Mouse (Mus musculus) midbrain, embryonic 14.5 days (tissue): ENCODE results near the gene Gm21958. TPM values are rescaled to one million over a fixed set of nuclear protein-coding genes. Genes with fewer than 3 reads are reported as not detected.

ENCODE experiments used
- ATAC-seq: fragments of 200-750 bp; cut with Nextera tagmentation; 2 replicates; pipeline ENCODE4 v1.8.0; 2017; ENCODE audit warnings: moderate number of reproducible peaks, moderate library complexity; ENCODE audit not compliant: low FRiP score, low TSS enrichment
- DNase-seq: peaks from one replicate; pipeline ENCODE4 v3.0.0-alpha.2; 2015
- H3K27ac ChIP-seq: fragments of 300-500 bp; sonication (generic); replicated peaks from 2 replicates; pipeline ENCODE4 v1.5.1; 2014; ENCODE audit warnings: mild to moderate bottlenecking, low read depth, low read length, moderate library complexity
- H3K27me3 ChIP-seq: fragments of 300-500 bp; sonication (generic); 2 replicates; pipeline ENCODE4 v1.6.1; 2014; ENCODE audit warnings: low read length, control low read depth, mixed read lengths; ENCODE audit not compliant: control insufficient read depth, insufficient read depth
- H3K36me3 ChIP-seq: fragments of 300-500 bp; sonication (generic); 2 replicates; pipeline ENCODE4 v1.6.1; 2014; ENCODE audit warnings: low read length, control low read depth; ENCODE audit not compliant: control insufficient read depth, insufficient read depth
- H3K4me1 ChIP-seq: fragments of 300-500 bp; sonication (generic); 2 replicates; pipeline ENCODE4 v1.6.1; 2014; ENCODE audit warnings: mild to moderate bottlenecking, antibody characterized with exemption, low read length, control low read depth; ENCODE audit not compliant: control insufficient read depth, insufficient read depth
- H3K4me2 ChIP-seq: fragments of 300-500 bp; sonication (generic); 2 replicates; pipeline ENCODE4 v1.6.1; 2014; ENCODE audit warnings: mild to moderate bottlenecking, low read length, moderate library complexity
- H3K4me3 ChIP-seq: fragments of 300-500 bp; sonication (generic); replicated peaks from 2 replicates; pipeline ENCODE4 v1.5.1; 2014; ENCODE audit warnings: low read depth, low read length
- H3K9ac ChIP-seq: fragments of 300-500 bp; sonication (generic); replicated peaks from 2 replicates; pipeline ENCODE4 v1.6.1; 2014; ENCODE audit warnings: mild to moderate bottlenecking, low read length, moderate library complexity
- H3K9me3 ChIP-seq: fragments of 300-500 bp; sonication (generic); 2 replicates; pipeline ENCODE4 v1.6.1; 2016; ENCODE audit warnings: low read length, control low read depth, mixed read lengths; ENCODE audit not compliant: control insufficient read depth
- WGBS: fragments of 180-500 bp; shearing (Covaris S2); extraction: QIAGEN DNeasy Blood & Tissue Kit; methylation state at CpG from one replicate; pipeline ENCODE4 v1.1.7; 2014; 5-methylcytosine and 5-hydroxymethylcytosine counted together
- polyA plus RNA-seq: library from polyadenylated mRNA; unstranded; fragments of >200 nt; fragmentation: Nextera tagmentation; extraction: Ambion mirVana; gene quantifications from 2 replicates; pipeline ENCODE4 v1.2.1, GENCODE M21; 2014

Gm21958 gene
- 0.73 and 1.1 TPM in 2 replicates for polyA plus RNA-seq

DNA sequence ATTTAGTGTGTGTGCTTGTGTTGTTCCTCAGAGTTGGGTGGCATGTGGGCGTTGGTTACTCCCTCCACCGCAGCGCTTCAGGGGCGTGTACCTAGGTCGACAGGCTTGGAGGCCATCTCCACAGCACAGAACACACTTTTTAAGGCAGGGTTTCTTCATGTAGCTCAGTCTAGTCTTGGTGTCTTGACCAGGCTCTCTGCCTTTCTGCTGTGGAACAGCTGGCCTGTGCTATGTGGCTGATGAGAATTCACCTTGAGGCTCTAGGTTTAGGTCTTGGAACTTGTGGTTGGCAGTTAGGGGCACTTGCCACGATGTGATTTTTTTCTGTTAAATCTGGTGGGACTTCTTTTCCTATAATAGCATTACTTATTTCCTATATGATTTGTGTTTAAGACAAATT lies at the start of gene Gm21958:
Gene Gm21958 (minus strand): TSS at position 101 of the 400 bp plus-strand sequence.
- Histone ChIP-seq H3K9me3 (no peaks in the 10 kb centered on the region), H3K36me3 (peaks cover 87% of the 10 kb centered on the region)

DNA sequence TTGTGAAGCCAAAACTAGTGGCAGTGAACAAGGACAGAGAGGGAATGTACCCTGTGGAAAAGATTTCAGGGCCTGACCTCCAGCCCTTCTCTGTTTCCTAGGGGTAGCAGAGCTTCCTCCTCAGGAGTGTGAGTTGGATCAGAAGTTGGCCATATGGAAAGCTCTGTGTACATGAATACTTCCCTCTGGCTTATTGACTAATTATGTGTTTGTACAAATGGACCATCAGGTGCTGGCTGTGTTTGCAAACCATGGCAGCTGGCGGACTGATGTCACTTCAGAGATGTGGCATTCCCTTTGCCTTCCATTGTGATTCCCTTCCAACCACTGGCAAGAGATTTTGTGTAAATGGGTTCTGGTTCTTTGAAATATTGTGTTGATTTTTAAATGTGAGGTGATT lies 47.1 kb upstream of the Gm21958 start:
- Histone ChIP-seq H3K4me1 (no peaks in the 10 kb centered on the region), H3K9ac (no peak overlapping the region), H3K4me3 (no peak overlapping the region), H3K27ac (no peak overlapping the region), H3K36me3 (no peaks in the 10 kb centered on the region), H3K9me3 (no peaks in the 10 kb centered on the region), H3K27me3 (peaks cover 5% of the 10 kb centered on the region; the same call in 1 of the 2 replicates), H3K4me2 (no peak overlapping the region)
- DNase-seq (no peak), ATAC-seq (no peak)
- 84% methylated on average over 1 of the region's 1 CpGs for WGBS

More for the DNA sequence above, at the start of gene Gm21958:
- no peak within 1 kb of the TSS for H3K4me3 ChIP-seq
- no peak for DNase-seq
- H3K4me2 ChIP-seq: no peak within 1 kb of the TSS
- no peaks in the 10 kb centered on the region for H3K27me3 ChIP-seq
- WGBS: 96% methylated on average over 6 of the region's 6 CpGs
- no peak within 1 kb of the TSS for H3K27ac ChIP-seq
- no peak within 1 kb of the TSS for H3K9ac ChIP-seq
- H3K4me1 ChIP-seq: no peaks in the 10 kb centered on the region
- no peak for ATAC-seq

DNA sequence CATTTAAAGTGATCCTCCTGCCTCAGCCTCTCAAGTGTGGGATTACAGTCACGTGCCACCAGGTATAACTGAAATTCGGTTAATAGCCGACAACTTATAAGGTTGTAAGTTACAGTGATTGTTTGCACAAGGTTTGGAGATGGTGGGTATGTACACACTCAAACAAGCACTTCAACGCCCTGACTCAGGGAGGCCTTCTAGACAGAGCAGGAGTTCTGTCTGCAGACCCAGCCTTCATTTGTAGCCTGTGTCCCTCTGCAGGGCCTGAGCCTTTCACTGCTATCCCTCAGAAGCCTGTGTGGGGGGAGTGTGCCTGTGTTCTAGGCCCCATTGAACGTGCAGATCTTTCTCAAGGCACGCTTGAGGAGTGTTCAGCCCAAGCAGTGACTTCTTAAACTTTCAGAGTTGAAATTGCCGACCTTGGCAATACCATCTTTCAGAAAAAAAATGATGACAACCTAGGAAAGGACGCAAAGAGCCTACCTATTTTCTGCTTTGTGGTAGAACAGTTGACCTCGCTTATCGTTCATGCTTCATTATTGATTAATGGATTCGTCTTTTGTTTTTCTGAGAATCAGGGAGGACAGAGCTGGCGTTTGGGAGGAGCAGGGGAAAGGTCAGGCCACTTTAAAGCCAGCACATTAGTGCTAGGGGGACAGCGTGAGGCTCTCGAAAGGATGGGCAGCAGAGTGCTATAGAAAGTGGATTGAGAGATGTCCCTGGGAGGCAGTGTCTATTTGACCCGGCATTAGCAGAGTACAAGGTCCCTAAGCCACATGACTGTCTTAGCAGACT lies 46.4 kb upstream of the Gm21958 start:
- H3K36me3 ChIP-seq: no peaks in the 10 kb centered on the region
- no peak overlapping the region for H3K27ac ChIP-seq
- whole genome bisulfite sequencing: 52% methylated on average over 15 of the region's 15 CpGs
- H3K4me3 ChIP-seq: no peak overlapping the region
- DNase-seq (no peak), ATAC-seq (no peak)
- H3K4me2 ChIP-seq: no peak overlapping the region
- H3K9me3 ChIP-seq: no peaks in the 10 kb centered on the region
- H3K9ac ChIP-seq: no peak overlapping the region
- H3K4me1 ChIP-seq: peaks cover 7% of the 10 kb centered on the region; the same call in 1 of the 2 replicates
- peaks cover 5% of the 10 kb centered on the region; the same call in 1 of the 2 replicates for H3K27me3 ChIP-seq

DNA sequence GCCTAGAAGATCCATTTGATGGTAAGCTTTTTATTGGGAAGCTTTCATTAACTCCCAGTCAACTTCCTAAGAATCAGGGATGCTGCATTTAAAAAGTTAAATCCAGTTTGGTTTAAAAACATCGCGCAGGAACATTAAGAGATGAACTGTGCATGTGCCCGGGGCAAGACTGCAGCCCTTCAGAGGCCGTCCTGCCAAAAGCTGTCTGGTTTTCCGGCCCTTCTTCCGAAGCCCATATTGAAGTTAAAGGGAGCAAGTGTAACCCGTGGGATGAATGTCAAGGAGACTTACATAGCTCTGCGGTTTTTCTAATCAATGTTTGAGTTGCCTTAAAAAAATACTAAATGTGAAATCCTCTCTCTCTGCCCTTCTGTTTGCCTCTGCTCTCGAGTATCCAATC lies 45.1 kb upstream of the Gm21958 start:
- no peaks in the 10 kb centered on the region for H3K36me3 ChIP-seq
- no peaks in the 10 kb centered on the region for H3K9me3 ChIP-seq
- no peak overlapping the region for H3K27ac ChIP-seq
- H3K9ac ChIP-seq: no peak overlapping the region
- ATAC-seq (no peak), DNase-seq (no peak)
- no peak overlapping the region for H3K4me2 ChIP-seq
- WGBS: 81% methylated on average over 9 of the region's 9 CpGs
- H3K4me3 ChIP-seq: no peak overlapping the region
- H3K4me1 ChIP-seq: peaks cover 13% of the 10 kb centered on the region; the same call in 1 of the 2 replicates
- peaks cover 8% of the 10 kb centered on the region; the same call in 1 of the 2 replicates for H3K27me3 ChIP-seq

DNA sequence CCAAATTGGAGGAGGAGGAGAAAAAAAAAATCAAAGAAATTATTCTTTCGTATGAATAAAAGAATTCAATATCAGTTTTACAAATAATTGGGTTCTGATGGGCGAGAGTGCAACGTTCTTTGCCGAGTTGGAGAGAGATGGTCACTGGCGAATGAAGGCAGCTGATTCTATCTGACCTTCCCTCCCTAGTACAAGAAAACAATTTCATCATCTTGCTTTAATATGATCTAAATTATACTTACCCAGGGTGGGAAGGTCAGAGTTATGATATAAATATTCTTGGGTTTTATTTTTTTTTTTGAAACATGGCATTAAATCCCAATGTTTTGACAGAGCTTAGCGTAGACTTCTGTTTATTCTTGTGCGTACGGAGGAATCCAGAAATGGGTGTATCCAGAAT lies 43.3 kb upstream of the Gm21958 start:
- H3K4me3 ChIP-seq: no peak overlapping the region
- WGBS: 82% methylated on average over 8 of the region's 8 CpGs
- no peaks in the 10 kb centered on the region for H3K9me3 ChIP-seq
- H3K9ac ChIP-seq: no peak overlapping the region
- H3K27ac ChIP-seq: no peak overlapping the region
- H3K27me3 ChIP-seq: peaks cover 8% of the 10 kb centered on the region; the same call in 1 of the 2 replicates
- no peaks in the 10 kb centered on the region for H3K36me3 ChIP-seq
- no peak overlapping the region for H3K4me2 ChIP-seq
- no peak for DNase-seq
- ATAC-seq: no peak
- H3K4me1 ChIP-seq: peaks cover 13% of the 10 kb centered on the region; the same call in 1 of the 2 replicates

DNA sequence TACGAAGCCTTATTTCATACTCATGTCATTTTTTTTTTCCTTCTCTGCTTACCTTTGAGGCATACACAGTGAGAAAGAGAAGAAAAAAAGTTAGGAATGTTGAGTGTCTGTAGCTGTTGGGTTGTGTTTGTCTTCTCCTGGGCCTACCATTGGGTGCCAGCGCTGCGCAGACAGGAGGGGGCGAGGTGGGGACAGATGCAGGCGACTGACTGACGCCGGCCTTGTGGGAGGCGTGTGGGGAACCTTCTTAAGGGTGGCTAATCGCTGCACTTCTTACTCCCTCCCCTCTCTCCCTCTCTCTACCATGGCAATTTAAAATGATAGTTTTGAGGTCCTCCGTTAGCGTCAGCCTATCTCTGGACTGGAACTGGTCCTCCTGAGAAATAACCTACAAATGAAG lies 41.9 kb upstream of the Gm21958 start:
- Histone ChIP-seq H3K36me3 (peaks cover 5% of the 10 kb centered on the region), H3K4me3 (peak overlapping the region; percentile 57), H3K27me3 (peaks cover 8% of the 10 kb centered on the region; the same call in 1 of the 2 replicates), H3K27ac (no peak overlapping the region), H3K4me2 (peak overlapping the region; percentile 100), H3K9ac (peak overlapping the region; percentile 67; the same call in 1 of the 2 replicates), H3K4me1 (peaks cover 13% of the 10 kb centered on the region; the same call in 1 of the 2 replicates), H3K9me3 (no peaks in the 10 kb centered on the region)
- 1% methylated on average over 11 of the region's 11 CpGs for WGBS
- DNase-seq (peak; percentile 24), ATAC-seq (no peak)

DNA sequence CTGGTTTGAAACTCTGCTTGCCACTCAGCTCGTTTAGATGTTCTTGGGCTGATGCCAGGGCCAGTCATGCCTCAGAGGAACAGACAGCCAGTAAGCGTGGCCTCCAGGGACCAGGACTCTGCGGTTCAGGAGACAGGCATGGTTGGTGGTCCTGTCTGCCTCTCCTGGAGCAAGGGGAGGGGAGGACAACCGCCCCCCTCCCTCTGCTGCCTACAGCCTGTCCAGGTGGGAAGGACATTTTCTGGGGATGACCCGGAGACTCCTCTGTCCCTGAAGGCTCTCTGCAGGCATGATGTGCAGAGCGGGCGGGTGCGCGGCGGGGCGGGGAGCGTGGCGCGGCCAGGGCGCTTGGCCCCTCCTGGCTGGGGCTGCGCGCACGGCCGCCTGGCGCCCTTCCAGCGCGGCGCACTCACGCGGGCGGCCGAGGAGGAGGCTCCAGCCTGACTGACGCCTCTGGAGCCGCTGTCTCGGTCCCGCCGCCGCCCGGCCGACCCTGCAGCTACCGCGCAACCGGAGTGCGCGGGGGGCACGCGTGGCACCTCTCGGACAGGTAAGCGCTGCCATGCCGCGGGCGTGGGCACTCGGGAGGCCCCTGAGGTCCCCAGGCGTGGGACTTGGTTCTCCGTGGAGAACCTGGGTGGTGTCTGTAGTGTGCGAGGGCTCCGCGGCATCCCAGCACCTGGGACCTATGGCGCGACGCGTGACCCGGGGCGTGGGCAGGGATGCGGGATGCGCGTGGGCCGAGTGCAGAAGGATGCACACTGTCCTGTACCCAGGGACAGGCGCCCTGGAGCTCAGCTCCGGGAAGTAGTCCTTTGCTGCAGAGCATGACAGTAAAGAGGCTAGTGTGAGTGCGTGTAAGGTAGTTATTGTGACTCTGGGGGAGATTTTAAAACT lies 41.2 kb upstream of the Gm21958 start, which contains the start of gene Smad9:
Gene Smad9 (plus strand): TSS at position 438 of the 897 bp plus-strand sequence.
- Histone ChIP-seq H3K9me3 (no peaks in the 10 kb centered on the region), H3K27me3 (peaks cover 8% of the 10 kb centered on the region; the same call in 1 of the 2 replicates), H3K4me3 (peak within 1 kb of the TSS; percentile 57), H3K4me2 (peak within 1 kb of the TSS; percentile 100), H3K36me3 (peaks cover 10% of the 10 kb centered on the region), H3K9ac (peak within 1 kb of the TSS; percentile 67), H3K27ac (no peak within 1 kb of the TSS; the same call in 1 of the 2 replicates), H3K4me1 (peaks cover 13% of the 10 kb centered on the region; the same call in 1 of the 2 replicates)
- ATAC-seq (peak; percentile 83), DNase-seq (peak; percentile 82)
- under 1% methylated on average over 65 of the region's 66 CpGs for WGBS

DNA sequence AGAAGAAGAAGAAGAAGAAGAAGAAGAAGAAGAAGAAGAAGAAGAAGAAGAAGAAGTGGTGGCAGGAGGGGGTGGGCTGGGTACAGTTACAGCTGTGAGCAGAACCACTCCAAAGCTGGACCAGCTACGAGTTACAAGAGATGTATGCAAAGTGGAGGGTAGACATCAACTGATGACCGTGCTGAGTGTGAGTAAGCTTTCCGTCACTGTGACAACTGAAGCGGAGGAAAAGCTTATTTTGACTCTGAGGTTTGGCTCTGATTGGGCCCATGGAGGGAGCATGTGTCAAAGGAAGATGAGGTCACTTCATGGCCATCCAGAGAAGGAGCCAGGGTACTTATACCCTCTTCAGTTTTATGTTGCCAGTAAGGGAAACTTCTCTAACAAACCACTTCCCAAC lies 39.3 kb upstream of the Gm21958 start:
- Histone ChIP-seq H3K36me3 (peaks cover 29% of the 10 kb centered on the region), H3K27me3 (peaks cover 8% of the 10 kb centered on the region; the same call in 1 of the 2 replicates), H3K27ac (no peak overlapping the region), H3K4me1 (peaks cover 13% of the 10 kb centered on the region; the same call in 1 of the 2 replicates), H3K9ac (no peak overlapping the region), H3K4me2 (no peak overlapping the region), H3K4me3 (no peak overlapping the region), H3K9me3 (no peaks in the 10 kb centered on the region)
- no peak for ATAC-seq
- 85% methylated on average over 4 of the region's 4 CpGs for WGBS
- no peak for DNase-seq
